Mouse (Mus musculus) cerebellum, postnatal 25 days (tissue): ENCODE results near the gene Wdr72.

Experiments used
- DNase-seq, 2 experiments: peaks; one replicate each; pipeline ENCODE4 v3.0.0; 2021; ENCODE audit warnings: mixed read lengths in 2 of 2

Wdr72 gene

DNA sequence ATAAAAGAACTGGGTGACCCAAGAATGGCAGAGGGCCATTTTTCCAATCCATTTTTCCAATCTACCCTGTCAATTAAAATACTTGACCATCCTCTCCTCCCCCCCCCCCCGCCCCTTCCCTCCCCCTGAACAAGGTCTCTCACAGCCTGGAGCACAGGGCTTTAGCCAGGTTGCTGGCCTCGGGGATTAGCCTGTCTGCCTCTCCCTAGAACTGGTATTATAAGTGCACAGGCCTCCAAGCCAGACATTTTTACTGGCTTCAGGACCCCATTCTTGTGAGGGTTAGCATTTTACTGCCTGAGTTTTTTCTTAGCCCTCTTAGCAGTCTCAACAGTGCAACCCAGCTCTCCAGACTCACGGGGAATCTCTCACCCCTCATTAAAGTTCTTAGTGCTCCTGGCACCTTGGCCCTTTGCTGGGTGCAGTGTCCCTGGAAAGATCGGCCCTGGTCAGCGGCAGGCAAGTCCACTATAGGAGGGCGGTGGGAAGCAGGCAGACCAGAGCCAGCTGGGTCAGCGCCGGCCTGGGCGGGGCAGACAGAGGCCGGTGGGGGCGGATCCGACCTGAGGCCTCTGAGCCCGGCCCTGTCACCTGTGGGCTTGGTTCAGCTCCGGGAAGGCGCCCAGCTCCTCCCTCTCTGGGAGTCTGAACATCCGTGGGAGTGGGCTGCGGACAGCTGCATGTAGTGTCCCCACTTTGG, at the start of gene Wdr72:
TSS of gene Wdr72 (plus strand) at position 596 of the 700 bp plus-strand sequence.
- DNase-seq, result peak; percentile 6 to 12

DNA sequence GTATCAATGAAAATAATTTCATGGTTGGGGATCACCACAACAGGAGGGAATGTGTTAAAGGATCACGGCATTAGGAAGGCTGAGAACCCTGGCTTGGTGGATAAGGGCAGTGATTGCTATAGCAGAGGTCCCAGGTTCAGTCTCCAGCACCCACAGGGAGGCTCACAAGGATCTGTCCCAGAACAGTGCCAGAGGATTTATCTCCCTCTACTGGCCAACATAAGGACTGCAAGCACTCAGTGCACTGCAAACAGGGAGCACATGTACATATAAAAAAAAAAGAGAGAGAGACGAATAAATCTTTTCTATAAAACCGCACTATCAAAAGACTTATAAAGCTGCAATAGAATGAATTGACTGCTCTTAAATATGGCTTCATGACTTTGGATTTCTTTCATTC, 43.9 kb upstream of the Wdr72 start:
- DNase-seq, result peak in 1 of 2 experiments; percentile 28

DNA sequence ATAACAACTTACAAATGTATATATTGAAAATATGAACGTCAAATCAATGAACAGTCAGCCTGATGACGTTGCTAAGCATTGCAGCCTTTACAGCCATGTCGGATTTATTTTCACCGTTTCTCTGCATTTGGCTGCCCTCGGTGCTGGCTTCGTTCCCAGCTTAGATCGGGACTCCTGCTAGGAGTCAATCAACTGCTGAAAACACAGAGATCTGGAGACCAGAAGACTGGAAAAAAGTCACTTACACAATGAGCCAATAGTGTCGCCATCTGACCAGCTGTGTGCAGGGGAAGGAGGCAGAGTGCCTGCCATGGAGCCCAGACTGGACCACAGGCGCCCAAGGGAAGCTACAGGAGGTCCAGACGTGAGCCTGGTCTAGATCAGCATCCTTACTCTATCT, 43.4 kb upstream of the Wdr72 start:
- peak; percentile 21 to 32 for DNase-seq

DNA sequence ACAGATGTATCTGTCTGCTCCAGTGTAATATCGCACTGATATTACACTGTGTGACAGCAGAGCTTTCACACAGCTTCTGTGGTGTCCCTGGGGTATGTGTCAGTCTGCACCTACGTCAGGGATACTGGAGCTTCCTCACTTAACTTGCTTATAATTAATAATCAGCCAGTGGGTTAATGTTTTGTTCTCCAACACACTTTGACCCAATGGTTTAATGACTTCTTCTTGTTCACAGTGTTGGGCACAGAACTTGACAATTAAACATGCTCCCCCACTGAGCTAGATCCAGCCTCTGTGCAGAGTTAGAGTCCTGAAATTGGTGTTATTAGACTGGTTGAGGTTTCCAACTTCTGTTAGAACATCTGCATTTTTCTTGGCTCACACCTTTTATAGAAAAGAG, 34.2 kb upstream of the Wdr72 start:
- DNase-seq, result no peak

DNA sequence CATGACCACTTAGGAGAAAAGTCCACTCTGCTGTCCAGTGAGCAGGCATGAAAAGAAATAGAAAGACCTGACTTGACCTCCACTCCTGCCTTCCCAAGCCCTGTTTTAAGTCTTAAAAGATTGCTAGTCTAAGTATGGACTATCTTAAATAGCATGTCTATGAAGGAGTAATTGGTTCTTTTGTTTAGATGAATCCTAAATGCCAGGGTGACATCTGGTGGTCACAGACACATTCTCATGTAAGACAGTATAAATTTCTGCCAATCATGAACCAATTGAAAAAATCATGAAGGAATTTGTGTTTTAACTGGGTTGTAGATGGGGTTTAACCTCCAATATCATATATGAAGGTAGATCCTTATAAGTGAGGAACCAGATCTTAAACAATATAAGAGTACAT, 31.7 kb upstream of the Wdr72 start:
- no peak for DNase-seq

DNA sequence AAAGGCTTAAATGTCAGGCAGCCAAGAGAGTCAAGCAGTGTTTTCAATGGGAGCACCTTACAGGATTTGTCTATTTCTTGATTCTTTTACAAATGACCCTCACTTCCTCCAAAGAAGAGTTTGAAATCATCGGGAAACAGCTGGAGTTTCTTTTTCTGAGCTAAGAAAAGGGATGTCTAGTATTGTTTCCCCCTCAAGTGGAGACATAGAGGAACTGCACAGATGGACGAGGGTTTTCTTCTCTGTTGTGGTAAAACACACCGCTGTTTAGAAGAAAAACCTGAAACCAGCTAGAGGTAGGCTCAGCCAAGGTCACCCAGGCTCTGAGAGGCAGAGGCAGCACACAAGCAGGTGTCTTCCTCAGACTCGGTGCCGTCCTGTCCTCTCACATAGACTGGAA, 29.9 kb upstream of the Wdr72 start:
- DNase-seq, result no peak

DNA sequence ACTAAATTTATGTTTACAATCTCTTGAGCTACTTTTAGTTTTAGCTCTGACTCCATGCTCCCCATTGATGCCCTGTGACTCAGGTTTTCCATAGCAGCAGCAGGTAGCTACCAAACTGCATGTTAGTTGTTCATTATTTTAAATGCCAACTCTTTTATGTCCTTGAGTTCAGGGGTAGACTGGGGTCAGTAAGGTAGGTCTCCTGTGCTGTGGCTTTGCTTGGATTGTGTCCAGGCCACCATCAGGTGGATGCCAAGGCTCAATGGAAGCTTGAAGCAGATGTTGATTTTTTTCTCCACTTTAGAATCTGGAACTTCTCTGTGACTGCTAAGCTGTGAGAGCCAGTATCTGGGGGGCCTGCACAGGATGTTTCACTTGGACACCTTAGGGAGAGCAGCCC, 8.6 kb upstream of the Wdr72 start:
- DNase-seq, result no peak

DNA sequence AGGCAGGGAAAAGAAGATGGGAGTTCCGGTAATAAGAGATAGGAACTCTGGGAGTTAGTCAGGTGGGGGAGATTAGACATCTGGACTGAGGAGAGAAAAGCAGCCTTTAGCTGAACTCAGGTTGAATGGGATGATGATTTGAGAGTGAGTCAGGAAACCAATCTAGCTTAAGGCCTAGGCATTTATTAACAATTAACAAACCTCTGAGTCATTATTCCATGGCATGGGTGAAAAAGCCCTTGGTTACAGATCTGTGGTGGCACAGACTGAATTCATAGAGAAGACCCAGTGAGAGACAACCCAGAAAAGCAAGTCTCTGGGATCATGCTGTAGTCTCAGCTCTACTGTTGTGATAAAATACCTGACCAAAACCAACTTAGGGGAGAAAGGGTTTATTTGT, 7.5 kb upstream of the Wdr72 start:
- no peak for DNase-seq

DNA sequence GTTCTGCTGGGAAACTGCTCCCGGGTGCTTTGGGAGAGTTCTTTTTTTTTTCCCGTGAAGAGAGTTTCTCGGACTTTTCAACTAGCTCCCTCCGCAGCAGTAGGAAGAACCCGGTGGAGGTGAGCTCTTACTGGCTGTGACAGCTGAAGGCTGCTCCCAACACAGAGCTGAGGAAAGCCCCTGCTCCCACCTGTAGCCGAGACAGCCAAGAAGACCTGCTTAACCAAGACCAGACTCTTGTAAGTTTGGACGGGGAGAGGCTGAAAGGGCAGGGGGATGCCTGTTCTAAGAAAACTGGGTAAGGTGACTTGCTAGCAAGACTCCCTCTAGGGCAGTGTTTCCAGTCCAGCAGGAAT, 283 bp downstream of the Wdr72 start:
- DNase-seq, result no peak

DNA sequence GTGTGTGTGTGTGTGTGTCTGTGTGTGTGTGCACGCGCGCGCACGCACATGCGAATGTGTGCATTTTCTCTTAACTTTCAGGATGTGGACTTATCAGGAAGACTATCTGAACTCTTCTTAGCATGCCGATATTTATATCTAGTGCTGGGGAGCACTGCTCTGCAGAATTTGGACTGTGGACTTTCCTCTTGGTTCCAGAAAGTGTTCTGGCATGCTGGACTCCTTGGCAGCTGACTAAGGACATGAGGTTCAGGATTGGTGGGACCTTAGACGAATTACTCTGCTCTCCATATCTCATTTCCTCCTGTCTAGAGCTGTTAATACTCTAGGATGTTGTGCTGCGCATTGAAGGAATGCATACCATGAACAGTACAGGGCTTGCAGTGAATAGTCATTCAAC, 2.4 kb downstream of the Wdr72 start:
- DNase-seq, result no peak

DNA sequence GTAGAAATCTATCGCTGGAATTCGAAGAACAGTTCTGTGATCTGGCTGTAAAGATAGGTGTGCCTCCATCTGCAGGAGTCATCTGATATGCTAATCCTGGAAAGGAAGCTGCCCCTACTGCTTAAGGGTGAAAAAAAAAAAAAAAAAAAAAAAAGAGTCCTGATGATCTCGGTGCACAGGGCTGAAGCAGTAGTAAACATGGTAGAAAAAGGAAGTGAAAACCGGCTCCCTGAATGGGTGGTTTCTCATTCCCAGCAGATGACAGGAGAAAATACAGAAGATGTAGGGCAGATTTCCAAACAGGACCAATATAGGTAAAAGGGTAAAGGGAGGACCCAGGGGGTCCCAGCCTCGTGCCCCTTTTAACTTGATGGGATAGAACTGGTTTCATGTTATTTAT, 16.1 kb downstream of the Wdr72 start:
- no peak for DNase-seq

DNA sequence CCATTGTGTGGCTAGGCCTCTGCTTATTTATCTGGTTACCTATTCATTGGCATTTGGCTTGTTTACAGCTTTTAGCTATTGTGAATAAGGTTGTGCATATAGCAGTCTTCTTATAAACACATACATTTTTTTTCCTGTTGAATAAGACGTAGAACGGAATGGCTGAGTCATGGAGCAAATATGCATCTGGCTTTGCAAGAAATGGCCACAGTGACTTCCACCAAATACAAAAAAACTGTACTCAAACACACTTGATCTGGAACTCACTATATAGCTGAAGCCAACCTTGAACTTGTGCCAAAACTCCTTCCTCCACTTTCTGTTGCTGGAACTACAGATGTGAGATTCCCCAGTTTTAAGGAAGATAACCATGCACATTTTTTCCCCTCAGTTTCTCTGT, 23.9 kb downstream of the Wdr72 start:
- no peak for DNase-seq

DNA sequence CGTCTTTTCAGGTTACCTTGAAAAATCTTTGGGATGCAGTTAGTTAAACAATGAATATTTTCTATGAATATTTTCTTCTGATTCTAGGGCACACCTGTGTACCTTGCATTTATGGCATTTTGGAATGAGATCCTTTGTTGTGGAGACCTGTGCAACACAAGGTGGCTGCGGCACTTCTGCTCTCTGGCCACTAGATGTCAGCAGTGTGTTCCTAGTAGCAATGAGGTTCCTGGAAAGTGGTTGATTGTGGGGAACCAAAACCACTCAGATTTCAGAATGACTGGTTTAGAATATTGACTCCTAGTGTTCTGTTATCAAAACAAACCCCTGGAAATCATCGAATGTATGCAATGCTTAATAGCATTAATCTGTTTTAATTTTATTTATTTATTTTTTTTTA, 31.7 kb downstream of the Wdr72 start:
- DNase-seq, result peak; percentile 59 to 79

DNA sequence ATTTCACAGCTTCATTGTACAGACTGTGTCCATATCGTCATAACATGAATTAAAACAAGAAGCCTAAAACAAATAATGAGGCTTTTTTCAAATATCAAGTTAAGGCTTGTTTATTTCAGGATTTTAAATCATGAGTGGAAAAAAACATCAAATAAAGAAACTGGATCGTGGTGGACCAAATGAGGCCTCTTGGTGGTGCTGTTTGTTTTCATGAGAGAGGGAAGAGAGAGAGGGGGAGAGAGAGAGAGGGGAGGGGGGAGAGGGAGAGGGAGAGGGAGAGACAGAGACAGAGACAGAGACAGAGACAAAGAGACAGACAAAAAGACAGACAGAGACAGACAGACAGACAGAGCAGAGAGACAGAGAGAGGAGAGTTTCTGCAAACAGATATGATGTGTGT, 32.5 kb downstream of the Wdr72 start:
- DNase-seq, result no peak

DNA sequence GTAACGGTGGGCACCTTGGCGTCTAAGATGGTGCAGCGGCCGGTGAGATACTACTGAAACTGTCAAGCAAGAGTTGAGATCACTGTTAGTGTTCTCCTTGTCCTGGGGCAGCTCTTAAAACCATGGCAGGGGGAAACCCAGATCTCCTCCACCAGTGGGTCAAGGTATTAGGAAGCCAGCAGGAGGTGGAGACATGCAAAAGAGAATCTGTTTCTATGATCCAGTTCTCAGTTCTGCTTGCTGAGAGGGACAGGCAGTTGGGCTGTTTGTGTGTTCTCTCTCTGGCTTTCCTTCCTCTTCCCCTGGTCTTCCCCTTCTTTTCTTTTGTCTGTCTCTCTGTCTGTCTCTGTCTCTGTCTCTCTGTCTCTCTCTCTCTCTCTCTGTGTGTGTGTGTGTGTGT, 35.0 kb downstream of the Wdr72 start:
- no peak for DNase-seq

DNA sequence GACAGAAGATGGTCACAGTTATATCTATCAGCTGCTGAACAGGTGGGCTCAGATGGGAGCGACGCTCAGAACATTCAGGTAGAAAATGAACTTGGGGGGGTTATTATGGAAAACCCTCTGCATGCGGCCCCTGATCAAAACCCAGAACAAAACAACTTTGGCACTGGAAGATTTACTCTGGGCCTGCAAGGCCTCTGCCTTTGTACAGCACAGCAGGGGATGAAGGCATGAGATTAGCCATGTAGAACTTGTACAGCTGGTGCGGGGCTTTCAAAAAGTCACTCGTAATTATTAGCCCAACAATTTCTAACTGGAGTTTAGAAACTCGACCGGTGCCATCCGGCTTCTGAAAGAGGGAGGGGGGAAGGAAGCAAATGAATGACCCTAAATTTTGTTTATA, 38.1 kb downstream of the Wdr72 start:
- DNase-seq, result no peak

DNA sequence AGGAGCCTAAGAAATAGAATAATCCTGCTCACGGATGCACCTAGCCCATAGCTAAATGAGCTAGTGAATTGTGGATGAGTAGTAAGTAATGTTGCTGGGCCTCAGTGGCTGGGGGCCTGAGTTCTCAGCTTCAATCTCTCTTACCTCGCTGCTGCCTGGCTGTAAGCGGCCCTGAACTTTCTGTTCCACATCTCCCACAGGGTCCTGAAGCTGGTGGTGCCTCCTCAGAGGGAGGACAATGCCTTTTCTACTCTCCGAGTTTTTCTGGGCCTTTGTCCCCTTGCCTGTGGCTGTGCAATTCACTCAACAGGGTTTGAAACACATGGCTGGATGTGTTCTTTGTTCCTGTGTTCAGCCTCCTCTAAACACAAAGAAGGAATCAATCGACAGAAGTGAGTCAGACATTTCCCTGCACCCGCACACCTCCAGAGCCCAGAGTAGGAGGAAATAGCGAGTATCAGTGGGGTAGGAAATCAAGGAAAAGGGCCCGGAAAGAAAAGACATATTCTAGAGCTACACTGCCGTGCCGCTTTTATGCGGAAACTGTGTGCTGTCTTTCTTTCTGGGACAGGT, 50.3 kb downstream of the Wdr72 start:
- no peak for DNase-seq

DNA sequence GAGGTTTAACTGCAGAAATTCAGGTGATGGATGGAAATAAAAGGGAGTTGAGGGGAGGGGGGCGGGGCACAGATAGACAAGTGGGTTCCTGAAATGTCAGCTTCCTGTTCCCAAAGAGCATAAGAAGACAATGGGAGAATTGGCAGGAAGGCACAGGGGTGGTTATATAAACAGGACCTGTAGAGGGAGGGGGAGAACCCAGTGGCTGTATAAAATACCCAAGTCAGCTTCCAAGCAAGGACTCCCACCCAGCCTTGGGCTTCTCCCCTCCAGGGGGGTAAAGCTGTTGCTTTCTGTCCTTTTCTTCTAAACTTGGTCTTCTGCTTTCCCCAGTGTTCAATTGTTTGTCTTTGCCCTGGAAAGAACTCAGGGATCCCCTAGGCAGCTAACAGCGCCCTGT, 55.5 kb downstream of the Wdr72 start:
- no peak for DNase-seq

DNA sequence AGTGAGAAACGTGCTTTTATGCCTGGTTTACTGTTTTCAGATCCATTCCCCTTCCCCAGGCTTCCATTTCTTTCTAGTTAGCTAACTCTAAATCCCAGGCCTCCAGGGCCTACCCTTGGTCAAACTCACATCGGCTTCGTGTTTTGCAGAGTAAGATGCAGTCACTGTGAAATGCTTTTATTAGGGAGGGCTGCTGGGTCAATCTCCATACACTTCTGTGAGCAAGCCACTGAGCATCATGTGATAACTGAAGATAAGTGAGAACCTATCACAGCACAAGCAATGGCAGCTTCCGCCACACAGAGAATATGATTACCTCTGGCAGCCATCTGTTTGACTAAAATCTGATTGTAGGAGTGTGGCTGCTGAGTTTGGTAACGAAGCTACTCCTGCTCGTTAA, 59.7 kb downstream of the Wdr72 start:
- DNase-seq, result no peak

DNA sequence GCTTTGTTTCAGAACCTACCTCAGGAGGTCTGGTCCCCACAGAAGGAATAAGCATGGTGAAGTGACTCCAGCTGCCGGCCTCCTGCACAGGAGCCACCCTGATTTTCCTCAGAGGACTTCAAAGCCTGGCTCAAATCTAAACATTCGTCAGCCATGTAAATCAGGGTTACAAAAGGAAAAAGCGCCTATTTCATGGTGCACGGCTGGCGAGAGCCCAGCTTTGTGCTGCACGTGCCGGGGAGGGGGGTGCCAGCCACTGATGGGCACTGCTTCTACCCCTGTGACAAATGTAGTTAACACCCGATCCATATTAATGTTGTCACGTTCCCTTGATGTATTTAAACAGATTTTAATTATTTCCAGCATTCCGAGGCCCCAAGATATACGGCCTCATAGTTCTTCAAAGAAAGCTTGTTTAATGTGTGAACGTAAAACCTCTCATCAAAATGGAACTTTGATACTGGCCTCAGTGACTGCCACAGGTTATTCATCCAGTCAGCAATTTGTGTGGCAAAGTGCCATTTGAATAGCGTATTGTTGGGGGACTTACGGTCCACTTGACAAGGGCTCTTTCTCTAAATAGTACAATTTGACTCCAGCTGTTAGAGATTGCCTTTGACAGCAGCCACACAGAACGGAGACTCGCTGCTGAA, 76.7 kb downstream of the Wdr72 start:
- DNase-seq, result peak in 1 of 2 experiments; percentile 13

DNA sequence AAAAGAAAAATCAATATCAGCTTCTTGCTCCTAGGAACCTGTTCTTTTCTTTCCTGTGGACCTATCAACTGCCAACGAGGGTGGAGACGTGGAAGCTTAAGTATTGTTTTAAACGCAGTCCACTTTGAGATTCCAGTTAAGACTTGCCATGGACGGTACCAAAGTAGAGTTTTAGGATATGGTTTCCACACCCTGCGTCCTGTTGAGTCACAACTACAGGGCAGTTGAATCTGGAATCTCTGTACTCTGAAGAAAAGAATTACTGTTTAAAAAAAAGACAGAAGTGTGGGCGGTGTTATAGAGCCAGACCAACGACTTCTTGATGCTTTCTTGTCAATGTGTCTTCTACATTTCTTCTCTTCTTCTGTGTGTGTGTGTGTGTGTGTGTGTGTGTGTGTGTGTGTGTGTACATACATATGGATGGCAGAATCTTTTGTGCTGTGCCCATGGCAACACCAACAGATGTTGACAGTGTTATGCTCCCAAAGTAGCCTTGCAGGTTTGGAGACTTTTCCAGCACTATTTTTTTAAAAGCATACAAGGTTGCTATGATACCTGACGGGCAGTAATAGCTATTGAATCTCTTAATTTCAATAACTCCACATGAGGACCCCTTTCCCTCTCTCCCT, 77.4 kb downstream of the Wdr72 start:
- no peak for DNase-seq

DNA sequence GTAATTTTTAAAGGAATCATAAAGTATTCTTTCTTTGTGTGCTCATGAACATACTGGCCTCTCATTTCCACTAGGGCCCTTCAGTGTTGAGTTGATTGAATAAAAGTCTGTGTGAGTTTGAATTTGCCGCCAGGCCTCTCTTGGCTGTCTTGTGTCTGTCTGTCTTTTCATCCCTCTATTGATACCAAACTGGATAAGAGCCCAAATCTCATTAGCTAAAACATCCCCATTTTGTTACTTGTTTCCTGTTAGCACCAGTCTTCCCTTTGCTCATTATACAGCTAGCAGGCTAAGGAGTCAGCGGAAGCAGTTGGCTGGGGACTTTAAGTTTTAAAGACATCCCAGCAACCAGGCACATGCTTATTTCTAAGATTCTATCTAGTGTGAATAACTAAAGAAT, 84.7 kb downstream of the Wdr72 start:
- DNase-seq, result no peak

DNA sequence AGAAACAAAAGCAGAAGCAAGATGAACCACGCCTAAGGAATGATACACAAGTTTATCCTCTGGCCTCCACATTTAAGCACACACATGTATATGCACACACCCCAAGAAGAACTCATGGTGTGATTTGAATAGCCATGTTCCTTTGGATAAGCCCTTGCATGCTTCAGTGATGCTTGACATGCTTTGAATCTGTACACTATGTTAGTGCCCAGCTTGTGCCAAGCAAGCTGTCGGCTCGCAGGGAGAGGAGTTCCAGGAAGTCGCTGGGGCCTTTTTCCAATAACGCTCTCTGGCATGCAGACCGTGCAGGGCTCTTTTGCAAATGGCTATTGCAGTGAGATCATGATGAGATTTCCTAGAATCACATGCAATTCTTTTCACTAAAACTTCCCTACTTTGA, 118.1 kb downstream of the Wdr72 start:
- DNase-seq, result peak; percentile 40 to 59

DNA sequence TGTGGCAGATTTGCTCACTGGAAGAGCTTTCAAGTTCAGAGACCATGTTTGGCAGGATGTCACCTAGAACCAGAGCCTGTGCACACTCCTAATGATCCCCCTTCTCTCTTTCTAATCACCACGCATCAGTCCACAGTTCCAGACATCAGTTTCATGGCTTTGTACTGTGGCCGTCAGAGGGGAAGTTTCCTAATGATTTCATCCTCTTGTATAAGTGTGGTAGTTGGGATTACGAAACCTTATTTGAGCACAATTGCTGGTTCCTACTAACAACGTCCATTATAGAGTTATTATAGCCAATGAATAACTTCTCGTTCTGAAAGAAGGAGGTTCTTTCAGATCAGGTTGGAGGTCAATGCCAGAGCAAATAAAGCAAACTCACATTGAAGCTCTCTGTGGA, 131.1 kb downstream of the Wdr72 start:
- no peak for DNase-seq
